9 mouse cellular contexts compared by ENCODE assay signal in genomic region chr14:40964881-40965280, GRCm38 (mm10). TPM values are rescaled to one million over a fixed set of nuclear protein-coding genes. Genes with fewer than 3 reads are reported as not detected.
DNase-seq lines count a peak whose midpoint lies in the region; ATAC-seq and TF ChIP-seq lines count a peak whose summit lies in the region.
"Had no signal": no experiment of that assay in that cellular context is flagged by ENCODE, and none has a peak within 500 bp of the region (broad histone marks: within the 10 kb centered on the region; RNA-seq: fewer than 3 reads in every experiment).

No protein-coding gene starts in this region.

- H3K4me3 ChIP-seq in embryonic facial prominence, embryonic 14.5 days (ENCODE audit: low read depth, low read length): peak overlapping the region; percentile 91
- peak overlapping the region; percentile 90 for H3K4me3 ChIP-seq in kidney, embryonic 14.5 days (ENCODE audit: low read length)
- H3K4me3 ChIP-seq in midbrain, postnatal 0 days (ENCODE audit: low read depth, low read length): peak overlapping the region; percentile 77

- no peak for ATAC-seq in embryonic facial prominence, embryonic 14.5 days (ENCODE audit: low read depth)
- no peak for ATAC-seq in kidney, embryonic 14.5 days (ENCODE audit: low FRiP score, low TSS enrichment)
- no peak for ATAC-seq in midbrain, postnatal 0 days (ENCODE audit: low FRiP score)
- ATAC-seq: Patski had no signal

- no peak overlapping the region for H3K27ac ChIP-seq in embryonic facial prominence, embryonic 14.5 days (replicated peaks; ENCODE audit: low read depth, low read length)
- no peak overlapping the region for H3K27ac ChIP-seq in kidney, embryonic 14.5 days (ENCODE audit: low read depth, low read length)
- no peak overlapping the region for H3K27ac ChIP-seq in midbrain, postnatal 0 days (ENCODE audit: low read depth, low read length)

- no peaks in the 10 kb centered on the region for H3K9me3 ChIP-seq in embryonic facial prominence, embryonic 14.5 days (ENCODE audit: control insufficient read depth, low read length)
- no peaks in the 10 kb centered on the region for H3K9me3 ChIP-seq in kidney, embryonic 14.5 days (ENCODE audit: control insufficient read depth, low read length)
- H3K9me3 ChIP-seq in midbrain, postnatal 0 days (ENCODE audit: low read length): no peaks in the 10 kb centered on the region

- TF ChIP-seq CTCF in midbrain, postnatal 0 days (IDR thresholded peaks at IDR 0.05): no peak

- DNase-seq in kidney, adult 18-20 months: peak; percentile 54
- no peak for DNase-seq in kidney, postnatal 4 days
- DNase-seq in embryonic facial prominence, embryonic 14.5 days (ENCODE audit: low spot score): no peak
- DNase-seq in midbrain, postnatal 0 days (ENCODE audit: low spot score): no peak
- DNase-seq in retina, postnatal 1 day: no peak
- no peak for DNase-seq in MN1 (ENCODE audit: low spot score)
- DNase-seq in layer of hippocampus, postnatal 14 days (ENCODE audit: low spot score in 2 of 2): no peak

- H3K4me1 ChIP-seq in embryonic facial prominence, embryonic 14.5 days (ENCODE audit: control insufficient read depth, insufficient read depth, low read length): peaks cover 38% of the 10 kb centered on the region
- peaks cover 42% of the 10 kb centered on the region for H3K4me1 ChIP-seq in kidney, embryonic 14.5 days (ENCODE audit: control insufficient read depth, insufficient read depth, low read length)
- peaks cover 5% of the 10 kb centered on the region for H3K4me1 ChIP-seq in midbrain, postnatal 0 days (ENCODE audit: insufficient read depth, low read length)

- no peaks in the 10 kb centered on the region for H3K27me3 ChIP-seq in embryonic facial prominence, embryonic 14.5 days (replicated peaks; ENCODE audit: control insufficient read depth, insufficient read depth, low read length)
- H3K27me3 ChIP-seq in kidney, embryonic 14.5 days (ENCODE audit: control insufficient read depth, insufficient read depth, low read length): no peaks in the 10 kb centered on the region
- H3K27me3 ChIP-seq in midbrain, postnatal 0 days (ENCODE audit: insufficient read depth, low read length): no peaks in the 10 kb centered on the region
- H3K27me3 ChIP-seq: Patski had no signal

- peak overlapping the region; percentile 88 for H3K9ac ChIP-seq in embryonic facial prominence, embryonic 14.5 days (ENCODE audit: low read depth, low read length)
- peak overlapping the region; percentile 94; the same call in 1 of the 2 replicates for H3K9ac ChIP-seq in kidney, embryonic 14.5 days (ENCODE audit: low read depth, low read length)
- 0 out of 2 replicates have a peak overlapping the region, but pooled peaks have one; percentile 25 for H3K9ac ChIP-seq in midbrain, postnatal 0 days (replicated peaks; ENCODE audit: low read length, poor library complexity, severe bottlenecking)

- peak overlapping the region; percentile 92 for H3K4me2 ChIP-seq in embryonic facial prominence, embryonic 14.5 days (ENCODE audit: low read depth, low read length)
- peak overlapping the region; percentile 88 for H3K4me2 ChIP-seq in kidney, embryonic 14.5 days (replicated peaks; ENCODE audit: low read depth, low read length)
- peak overlapping the region; percentile 87 for H3K4me2 ChIP-seq in midbrain, postnatal 0 days (ENCODE audit: low read depth, low read length, poor library complexity, severe bottlenecking)

- H3K36me3 ChIP-seq in embryonic facial prominence, embryonic 14.5 days (ENCODE audit: control insufficient read depth, insufficient read depth, low read length): no peaks in the 10 kb centered on the region
- no peaks in the 10 kb centered on the region for H3K36me3 ChIP-seq in kidney, embryonic 14.5 days (ENCODE audit: control insufficient read depth, insufficient read depth, low read length)
- no peaks in the 10 kb centered on the region for H3K36me3 ChIP-seq in midbrain, postnatal 0 days (ENCODE audit: insufficient read depth, low read length)

RNA-seq across cellular contexts. Expression of gene Tspan14, which starts 1.7 kb away (rescaled TPM):
- 72.7 and 76.2 TPM in 2 replicates for polyA plus RNA-seq in embryonic facial prominence, embryonic 14.5 days (2014; fragmentation: Nextera tagmentation; extraction: Ambion mirVana)
- 67.4 and 118 TPM in 2 replicates for polyA plus RNA-seq in kidney, embryonic 14.5 days (2014; fragmentation: Nextera tagmentation; extraction: Ambion mirVana)
- total RNA-seq in midbrain, postnatal 0 days (2014; rRNA removed): 31.2 and 31.8 TPM in 2 replicates
- 28.3 and 31.3 TPM in 2 replicates for polyA plus RNA-seq in midbrain, postnatal 0 days (2015; fragmentation: Nextera tagmentation; extraction: Ambion mirVana)
- total RNA-seq in layer of hippocampus, postnatal 14 days (2021): 10 to 100 TPM; 34.5 to 35.5 TPM

RNA-seq across cellular contexts. Expression of gene Fam213a, which starts 48.7 kb away (rescaled TPM):
- 35.7 and 39.7 TPM in 2 replicates for polyA plus RNA-seq in embryonic facial prominence, embryonic 14.5 days (2014; fragmentation: Nextera tagmentation; extraction: Ambion mirVana)
- 108 and 112 TPM in 2 replicates for polyA plus RNA-seq in kidney, embryonic 14.5 days (2014; fragmentation: Nextera tagmentation; extraction: Ambion mirVana)
- total RNA-seq in midbrain, postnatal 0 days (2014; rRNA removed): 50.0 and 66.3 TPM in 2 replicates
- polyA plus RNA-seq in midbrain, postnatal 0 days (2015; fragmentation: Nextera tagmentation; extraction: Ambion mirVana): 110 and 124 TPM in 2 replicates
- 100 to 1,000 TPM; 139 to 145 TPM for total RNA-seq in layer of hippocampus, postnatal 14 days (2021)

Comparison
In these comparisons a context has a peak if more than half of its experiments do, and no peak if none do; other contexts are left out.
1. H3K9ac ChIP-seq: peak in every context shown above with its lines; median percentile 94 in kidney, embryonic 14.5 days; 88 in embryonic facial prominence, embryonic 14.5 days; 25 in midbrain, postnatal 0 days.